Mouse (Mus musculus) embryonic facial prominence, embryonic 13.5 days (tissue): ENCODE measurements at regions not wholly inside any gene's neighbourhood (a gene's known extent, or its start where the extent isn't known, plus 50 kb on each side); places are given as distances from the start of the nearest gene placed in this dataset.

ENCODE experiments used
- ATAC-seq: fragments of 200-750 bp; cut with Nextera tagmentation; 2 replicates; pipeline ENCODE4 v1.8.0; 2017; ENCODE audit warnings: low read depth; ENCODE audit not compliant: insufficient number of reproducible peaks, insufficient read depth, low FRiP score, low TSS enrichment
- H3K27ac ChIP-seq: fragments of 300-500 bp; sonication (generic); 2 replicates; pipeline ENCODE4 v1.5.1; 2015; ENCODE audit warnings: moderate library complexity, mild to moderate bottlenecking, inconsistent platforms
- H3K27me3 ChIP-seq: fragments of 300-500 bp; sonication (generic); 2 replicates; pipeline ENCODE4 v1.6.1; 2015; ENCODE audit warnings: mild to moderate bottlenecking, inconsistent platforms
- H3K36me3 ChIP-seq: fragments of 300-500 bp; sonication (generic); 2 replicates; pipeline ENCODE4 v1.6.1; 2015; ENCODE audit warnings: mild to moderate bottlenecking, inconsistent platforms
- H3K4me1 ChIP-seq: fragments of 300-500 bp; sonication (generic); 2 replicates; pipeline ENCODE4 v1.6.1; 2015; ENCODE audit warnings: inconsistent platforms
- H3K4me2 ChIP-seq: fragments of 300-500 bp; sonication (generic); 2 replicates; pipeline ENCODE4 v1.6.1; 2015; ENCODE audit warnings: moderate library complexity, mild to moderate bottlenecking, inconsistent platforms
- H3K4me3 ChIP-seq: fragments of 300-500 bp; sonication (generic); 2 replicates; pipeline ENCODE4 v1.5.1; 2015; ENCODE audit warnings: mild to moderate bottlenecking, inconsistent platforms
- H3K9ac ChIP-seq: fragments of 300-500 bp; sonication (generic); 2 replicates; pipeline ENCODE4 v1.6.1; 2015; ENCODE audit warnings: mild to moderate bottlenecking, inconsistent platforms
- H3K9me3 ChIP-seq: fragments of 300-500 bp; sonication (generic); 2 replicates; pipeline ENCODE4 v1.6.1; 2016; ENCODE audit warnings: inconsistent platforms
- WGBS: fragments of 180-500 bp; shearing (Covaris S2); methylation state at CpG from one replicate; pipeline ENCODE4 v1.1.7; 2015; ENCODE audit warnings: mixed read lengths; 5-methylcytosine and 5-hydroxymethylcytosine counted together

DNA sequence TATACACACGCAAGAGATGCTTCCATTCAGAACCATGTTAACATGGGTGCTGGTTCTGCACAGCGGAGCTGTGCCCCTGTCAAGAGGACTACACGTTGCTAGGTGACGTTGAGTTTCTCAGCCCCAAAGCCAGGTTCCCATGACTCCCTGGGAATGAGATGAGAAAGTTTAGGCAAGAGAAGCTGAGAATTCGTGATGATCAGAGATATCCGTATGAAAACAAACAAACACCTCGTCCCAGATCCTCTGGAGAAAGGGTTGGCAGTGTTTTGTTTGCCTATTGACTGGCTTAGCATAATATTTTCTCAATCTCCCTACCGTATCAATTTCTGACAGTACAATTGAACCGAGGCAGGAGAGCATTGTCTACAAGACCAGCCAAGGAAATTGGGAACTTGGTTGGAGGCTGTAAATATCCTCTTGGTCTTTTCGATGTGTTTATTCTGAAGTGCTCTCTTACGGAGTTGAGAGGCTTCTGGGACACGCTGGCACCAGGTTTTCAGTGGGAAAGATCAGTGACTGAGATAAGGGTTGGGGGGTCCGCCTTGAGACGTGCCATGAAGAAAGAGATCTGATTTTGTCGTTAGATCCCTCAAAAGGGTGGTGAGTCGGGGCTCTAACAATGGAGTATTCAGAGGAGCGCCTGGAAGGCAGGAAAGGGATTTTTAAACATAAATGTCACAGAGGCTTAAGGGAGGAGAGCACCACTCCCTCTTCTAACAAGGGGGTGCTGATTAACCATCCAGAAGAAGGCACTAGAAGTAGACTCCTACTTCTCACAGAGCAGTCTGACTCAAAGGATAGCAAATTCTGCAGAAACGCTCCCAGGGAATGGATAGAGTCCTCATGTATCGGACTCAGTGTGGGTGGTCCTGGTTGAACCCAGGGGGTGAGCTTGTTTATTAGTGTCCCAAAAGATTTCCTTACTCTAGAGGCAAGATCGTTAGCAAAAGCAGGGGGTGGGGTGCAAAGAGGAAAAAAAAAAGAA lies 70.5 kb upstream of the Gm45716 start:
- 34% methylated on average over 20 of the region's 20 CpGs for WGBS
- no peak overlapping the region; the same call in 1 of the 2 replicates for H3K9ac ChIP-seq
- H3K27me3 ChIP-seq, result no peaks in the 10 kb centered on the region
- no peak for ATAC-seq
- H3K9me3 ChIP-seq, result no peaks in the 10 kb centered on the region
- no peak overlapping the region for H3K4me3 ChIP-seq
- H3K36me3 ChIP-seq, result no peaks in the 10 kb centered on the region
- no peak overlapping the region for H3K27ac ChIP-seq
- H3K4me2 ChIP-seq, result peak overlapping the region; percentile 41
- peaks cover 13% of the 10 kb centered on the region for H3K4me1 ChIP-seq

DNA sequence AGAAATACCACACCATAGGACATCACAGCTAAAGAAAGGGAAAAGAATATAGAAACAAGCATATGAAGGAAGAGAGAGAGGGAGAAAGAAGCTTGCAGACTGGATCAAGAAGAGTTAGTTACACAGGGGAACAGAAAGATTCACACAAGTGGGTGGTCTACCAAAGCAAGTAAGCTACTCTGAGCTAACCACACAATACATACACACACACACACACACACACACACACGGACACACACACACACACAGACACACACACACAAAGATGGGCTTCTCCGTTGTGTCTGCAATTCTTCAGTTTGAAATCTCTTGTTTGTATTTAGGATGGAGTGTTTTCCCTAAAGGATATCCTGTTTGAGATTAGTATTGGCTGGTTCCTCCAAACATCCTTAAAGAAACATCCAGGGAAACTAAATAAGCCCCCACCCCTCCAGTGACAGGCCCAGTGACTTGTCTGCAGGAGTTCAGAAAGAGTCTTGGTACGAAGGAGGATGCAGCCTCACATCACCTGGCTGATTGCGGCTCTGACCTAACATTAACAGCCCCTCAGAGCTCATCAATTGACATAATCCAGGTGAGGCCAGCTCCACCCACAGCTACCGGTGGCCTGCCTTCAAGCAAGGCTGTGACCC lies 69.7 kb upstream of the Gm45716 start:
- WGBS, result 58% methylated on average over 5 of the region's 5 CpGs
- no peak for ATAC-seq
- no peaks in the 10 kb centered on the region for H3K9me3 ChIP-seq
- H3K27ac ChIP-seq, result no peak overlapping the region
- no peak overlapping the region for H3K4me3 ChIP-seq
- peak overlapping the region; percentile 41; the same call in 1 of the 2 replicates for H3K4me2 ChIP-seq
- H3K4me1 ChIP-seq, result peaks cover 13% of the 10 kb centered on the region
- H3K9ac ChIP-seq, result no peak overlapping the region; the same call in 1 of the 2 replicates
- H3K27me3 ChIP-seq, result no peaks in the 10 kb centered on the region
- no peaks in the 10 kb centered on the region for H3K36me3 ChIP-seq

GRCm38 (mm10) chr11:90121902-90122301 lies 65.6 kb upstream of the Gm45716 start:
- Histone ChIP-seq H3K4me1 (peaks cover 9% of the 10 kb centered on the region), H3K27ac (no peak overlapping the region), H3K4me2 (no peak overlapping the region), H3K9me3 (no peaks in the 10 kb centered on the region), H3K27me3 (no peaks in the 10 kb centered on the region), H3K36me3 (no peaks in the 10 kb centered on the region), H3K9ac (no peak overlapping the region), H3K4me3 (no peak overlapping the region)
- 55% methylated on average over 3 of the region's 3 CpGs for WGBS
- ATAC-seq, result no peak

DNA sequence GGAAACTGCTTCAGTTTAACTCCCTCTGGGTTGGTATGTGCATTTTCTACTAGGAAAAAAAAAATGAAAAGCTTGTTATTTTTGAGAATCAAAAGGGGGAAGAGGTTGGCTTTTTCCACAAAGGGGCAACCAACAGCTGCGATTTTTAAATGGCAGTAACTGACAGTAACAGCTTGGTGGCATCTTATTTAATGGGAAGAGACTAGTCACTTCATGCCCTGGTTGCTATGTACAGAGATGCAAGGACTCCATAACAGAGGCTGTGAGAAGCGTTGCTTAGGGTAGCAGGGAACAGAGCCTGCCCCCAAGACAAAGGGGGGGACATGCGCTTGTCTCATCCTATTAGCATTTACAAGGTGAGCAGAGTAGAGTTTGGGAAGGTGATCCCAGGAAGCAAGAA lies 64.8 kb upstream of the Gm45716 start:
- Histone ChIP-seq H3K4me1 (peaks cover under 1% of the 10 kb centered on the region; the same call in 1 of the 2 replicates), H3K9ac (no peak overlapping the region), H3K4me3 (no peak overlapping the region), H3K36me3 (no peaks in the 10 kb centered on the region), H3K27ac (no peak overlapping the region), H3K9me3 (no peaks in the 10 kb centered on the region), H3K4me2 (no peak overlapping the region), H3K27me3 (no peaks in the 10 kb centered on the region)
- ATAC-seq, result no peak
- 75% methylated on average over 3 of the region's 3 CpGs for WGBS

DNA sequence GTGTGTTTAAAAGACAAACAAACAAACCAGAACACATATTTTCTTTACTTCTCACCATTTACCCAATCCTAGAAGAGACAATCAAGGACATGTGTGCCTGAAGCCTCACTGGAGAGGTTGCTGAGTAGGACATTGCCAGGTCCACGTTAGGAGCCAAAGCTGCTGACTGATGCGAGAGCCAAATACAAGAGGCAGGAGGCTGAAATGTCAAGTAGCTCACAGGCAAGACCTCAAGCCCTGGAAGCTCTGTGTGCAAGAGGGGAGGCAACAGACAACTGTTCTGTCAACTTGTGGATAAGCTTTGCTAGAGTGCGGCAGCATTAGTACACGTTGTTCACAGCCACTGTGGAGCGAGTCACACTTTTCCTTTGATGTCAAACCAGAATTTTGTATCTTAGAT lies 63.6 kb upstream of the Gm45716 start:
- WGBS, result 84% methylated on average over 5 of the region's 5 CpGs
- no peak for ATAC-seq

DNA sequence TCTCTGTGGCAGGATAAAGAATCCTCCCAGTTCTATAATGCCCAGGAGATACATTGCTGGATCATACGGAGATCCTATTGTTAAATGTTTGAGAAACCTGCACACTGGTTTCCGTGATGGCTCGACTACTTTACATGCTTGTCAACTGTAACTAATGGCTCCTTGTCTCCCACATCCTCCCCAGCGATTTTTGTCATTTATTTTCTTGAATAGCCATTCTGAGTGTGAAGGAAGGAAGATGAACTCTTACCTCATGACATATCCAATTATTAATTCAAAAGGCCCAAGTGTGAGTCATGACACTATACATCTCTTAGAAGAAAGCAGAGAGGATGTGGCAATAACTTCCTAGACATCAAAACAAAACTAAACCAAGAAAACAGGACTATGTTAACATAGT lies 61.2 kb upstream of the Gm45716 start:
- H3K9ac ChIP-seq, result no peak overlapping the region
- no peak overlapping the region for H3K27ac ChIP-seq
- no peaks in the 10 kb centered on the region for H3K9me3 ChIP-seq
- ATAC-seq, result no peak
- no peak overlapping the region for H3K4me2 ChIP-seq
- H3K4me1 ChIP-seq, result peaks cover 12% of the 10 kb centered on the region
- no peaks in the 10 kb centered on the region for H3K27me3 ChIP-seq
- no peaks in the 10 kb centered on the region for H3K36me3 ChIP-seq
- no peak overlapping the region for H3K4me3 ChIP-seq
- 81% methylated on average over 4 of the region's 4 CpGs for WGBS

More for the DNA sequence above, 63.6 kb upstream of the Gm45716 start:
- no peak overlapping the region for H3K4me3 ChIP-seq
- H3K9ac ChIP-seq, result no peak overlapping the region
- H3K4me1 ChIP-seq, result no peaks in the 10 kb centered on the region
- H3K27ac ChIP-seq, result no peak overlapping the region
- H3K4me2 ChIP-seq, result no peak overlapping the region
- H3K9me3 ChIP-seq, result no peaks in the 10 kb centered on the region
- H3K36me3 ChIP-seq, result no peaks in the 10 kb centered on the region
- no peaks in the 10 kb centered on the region for H3K27me3 ChIP-seq

- no peak overlapping the region for H3K4me3 ChIP-seq
- ATAC-seq, result no peak
- peaks cover 12% of the 10 kb centered on the region for H3K4me1 ChIP-seq
- H3K9me3 ChIP-seq, result no peaks in the 10 kb centered on the region
- no peak overlapping the region for H3K4me2 ChIP-seq
- no peak overlapping the region for H3K9ac ChIP-seq
- no peak overlapping the region for H3K27ac ChIP-seq
- H3K36me3 ChIP-seq, result no peaks in the 10 kb centered on the region
- H3K27me3 ChIP-seq, result no peaks in the 10 kb centered on the region
- WGBS, result 81% methylated on average over 7 of the region's 7 CpGs
Measured at GRCm38 (mm10) chr11:90128865-90129415, 58.5 kb upstream of the Gm45716 start.

- ATAC-seq, result no peak
- Histone ChIP-seq H3K4me3 (0 out of 2 replicates have a peak overlapping the region, but pooled peaks have one; percentile 8), H3K27me3 (no peaks in the 10 kb centered on the region), H3K27ac (no peak overlapping the region), H3K36me3 (no peaks in the 10 kb centered on the region), H3K4me1 (peaks cover 12% of the 10 kb centered on the region), H3K9me3 (no peaks in the 10 kb centered on the region), H3K9ac (no peak overlapping the region), H3K4me2 (peak overlapping the region; percentile 34)
- 23% methylated on average over 12 of the region's 12 CpGs for WGBS
Measured at GRCm38 (mm10) chr11:90129793-90130624, 57.5 kb upstream of the Gm45716 start.

DNA sequence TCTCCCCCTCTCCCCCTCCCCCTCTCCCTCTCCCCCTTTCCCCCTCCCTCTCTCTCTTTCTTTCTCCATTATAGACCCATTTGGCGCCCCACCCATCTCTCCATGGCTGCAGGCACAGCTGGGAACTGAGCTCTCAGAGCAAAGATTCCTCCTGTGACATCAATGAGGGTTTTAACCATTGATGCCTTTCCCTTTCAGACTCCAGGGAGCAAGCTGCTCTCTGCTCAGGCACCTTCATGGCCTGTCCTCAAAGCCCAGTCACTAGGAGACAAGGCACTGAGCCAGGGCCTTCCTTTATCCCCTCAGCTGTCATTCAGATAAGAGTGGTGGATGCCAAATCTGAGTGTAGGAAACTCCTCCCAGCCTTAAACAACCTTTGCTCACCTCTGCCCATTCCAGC lies 56.8 kb upstream of the Gm45716 start:
- WGBS, result 45% methylated on average over 1 of the region's 1 CpGs
- H3K27ac ChIP-seq, result no peak overlapping the region

DNA sequence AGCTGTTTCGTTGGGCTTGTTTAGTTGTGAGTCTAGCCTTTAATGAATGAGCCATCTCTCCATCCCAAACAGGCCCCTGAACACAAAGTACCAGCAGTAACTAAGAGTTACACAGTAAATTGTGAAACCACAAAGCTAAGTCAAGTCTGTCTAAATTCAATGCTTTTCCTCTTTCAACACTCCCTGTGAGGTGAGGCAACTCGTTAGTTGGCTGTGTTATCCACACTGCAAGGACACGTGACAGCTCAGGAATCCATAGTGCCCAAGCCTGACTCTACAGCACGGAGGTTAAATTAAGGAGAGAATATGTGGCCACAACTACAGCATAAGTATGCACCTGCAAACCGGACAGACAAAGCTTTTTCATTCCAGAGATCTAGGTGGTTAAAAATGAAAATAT lies 54.9 kb upstream of the Gm45716 start:
- Histone ChIP-seq H3K4me3 (no peak overlapping the region), H3K4me2 (no peak overlapping the region), H3K9me3 (no peaks in the 10 kb centered on the region), H3K4me1 (peaks cover 12% of the 10 kb centered on the region), H3K36me3 (no peaks in the 10 kb centered on the region), H3K27ac (no peak overlapping the region), H3K9ac (no peak overlapping the region), H3K27me3 (no peaks in the 10 kb centered on the region)
- WGBS, result 74% methylated on average over 5 of the region's 5 CpGs
- ATAC-seq, result no peak

More for the DNA sequence above, 56.8 kb upstream of the Gm45716 start:
- no peak overlapping the region for H3K4me3 ChIP-seq
- H3K36me3 ChIP-seq, result no peaks in the 10 kb centered on the region
- H3K4me1 ChIP-seq, result peaks cover 12% of the 10 kb centered on the region
- no peak for ATAC-seq
- no peaks in the 10 kb centered on the region for H3K27me3 ChIP-seq
- H3K9me3 ChIP-seq, result no peaks in the 10 kb centered on the region
- no peak overlapping the region for H3K9ac ChIP-seq
- peak overlapping the region; percentile 34; the same call in 1 of the 2 replicates for H3K4me2 ChIP-seq

DNA sequence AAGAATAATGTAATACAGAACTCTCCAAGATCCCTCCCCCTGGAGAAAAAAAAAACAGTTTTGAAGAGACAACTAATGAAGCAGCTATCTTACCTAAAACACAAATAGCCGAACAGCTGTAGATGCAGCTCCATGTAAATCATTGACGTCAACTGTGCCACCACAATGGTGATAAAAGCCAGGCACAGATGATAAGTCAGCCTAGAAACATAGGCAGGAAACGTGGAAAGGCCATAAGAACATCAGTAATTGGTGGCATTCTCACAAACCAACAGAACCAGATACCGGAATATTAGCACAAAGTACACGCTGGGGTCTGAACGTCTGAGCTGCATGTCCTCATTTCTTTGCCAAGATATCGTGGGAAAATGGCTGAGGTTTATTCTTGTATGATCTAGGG lies 51.2 kb upstream of the Gm45716 start:
- Histone ChIP-seq H3K9ac (no peak overlapping the region), H3K27ac (no peak overlapping the region), H3K9me3 (no peaks in the 10 kb centered on the region), H3K27me3 (no peaks in the 10 kb centered on the region), H3K4me2 (no peak overlapping the region), H3K36me3 (no peaks in the 10 kb centered on the region), H3K4me1 (no peaks in the 10 kb centered on the region), H3K4me3 (no peak overlapping the region)
- WGBS, result 86% methylated on average over 7 of the region's 7 CpGs
- no peak for ATAC-seq
